Mouse (Mus musculus): ENCODE data around the gene Eno1.

DNA sequence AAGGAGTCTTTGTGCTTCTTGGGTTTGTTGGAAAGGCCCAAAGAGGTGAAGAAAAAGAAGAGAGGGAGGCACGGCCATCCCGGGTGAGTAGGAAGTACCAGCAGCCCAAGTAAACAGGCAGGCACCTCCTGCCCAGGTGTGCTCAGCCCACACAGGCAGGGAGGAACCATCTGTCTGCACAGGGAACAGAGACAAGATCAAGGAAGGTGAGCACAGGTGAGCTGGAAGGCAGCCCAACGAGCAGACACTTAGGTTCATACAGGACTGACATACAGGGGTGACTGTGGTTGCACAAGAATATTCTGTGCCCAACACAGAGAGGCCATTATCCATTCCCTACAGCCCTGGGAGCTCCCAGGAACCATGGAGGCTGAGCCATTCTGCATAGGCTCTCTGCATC, 31.6 kb upstream of the Eno1 start:
- TF ChIP-seq CTCF (IDR thresholded peaks at IDR 0.05; ENCODE audit: low read depth) (no peak), EP300 (optimal IDR thresholded peaks at IDR 0.05) (no peak)

All from stomach, postnatal 0 days (tissue).